Mouse (Mus musculus) forebrain, embryonic 15.5 days (tissue): ENCODE results near the gene Srsf10. TPM values are rescaled to one million over a fixed set of nuclear protein-coding genes. Genes with fewer than 3 reads are reported as not detected.

ENCODE experiments used
- ATAC-seq: fragments of 200-750 bp; cut with Nextera tagmentation; replicated peaks from 2 replicates; pipeline ENCODE4 v1.8.0; 2017; ENCODE audit warnings: mild to moderate bottlenecking, moderate TSS enrichment, moderate library complexity
- H3K27ac ChIP-seq: fragments of 300-500 bp; sonication (generic); replicated peaks from 2 replicates; pipeline ENCODE4 v1.5.1; 2015; ENCODE audit warnings: mild to moderate bottlenecking, inconsistent platforms
- H3K27me3 ChIP-seq: fragments of 300-500 bp; sonication (generic); 2 replicates; pipeline ENCODE4 v1.6.1; 2015; ENCODE audit warnings: inconsistent platforms
- H3K36me3 ChIP-seq: fragments of 300-500 bp; sonication (generic); 2 replicates; pipeline ENCODE4 v1.6.1; 2015; ENCODE audit warnings: mild to moderate bottlenecking, inconsistent platforms
- H3K4me1 ChIP-seq: fragments of 300-500 bp; sonication (generic); 2 replicates; pipeline ENCODE4 v1.6.1; 2015; ENCODE audit warnings: inconsistent platforms
- H3K4me2 ChIP-seq: fragments of 300-500 bp; sonication (generic); replicated peaks from 2 replicates; pipeline ENCODE4 v1.6.1; 2015; ENCODE audit warnings: mild to moderate bottlenecking, inconsistent platforms
- H3K4me3 ChIP-seq: fragments of 300-500 bp; sonication (generic); 2 replicates; pipeline ENCODE4 v1.5.1; 2015; ENCODE audit warnings: mild to moderate bottlenecking, inconsistent platforms
- H3K9ac ChIP-seq: fragments of 300-500 bp; sonication (generic); replicated peaks from 2 replicates; pipeline ENCODE4 v1.6.1; 2015; ENCODE audit warnings: mild to moderate bottlenecking, inconsistent platforms
- H3K9me3 ChIP-seq: fragments of 300-500 bp; sonication (generic); 2 replicates; pipeline ENCODE4 v1.6.1; 2016; ENCODE audit warnings: inconsistent platforms
- WGBS: fragments of 180-500 bp; shearing (Covaris S2); methylation state at CpG from one replicate; pipeline ENCODE4 v1.1.7; 2015; ENCODE audit warnings: mixed read lengths; 5-methylcytosine and 5-hydroxymethylcytosine counted together
- polyA plus RNA-seq: library from polyadenylated mRNA; unstranded; fragments of >200 nt; fragmentation: Nextera tagmentation; extraction: Ambion mirVana; gene quantifications from 2 replicates; pipeline ENCODE4 v1.2.1, GENCODE M21; 2015

Gene Srsf10
- polyA plus RNA-seq, 1 experiment from 2014 or later = 272 TPM

DNA sequence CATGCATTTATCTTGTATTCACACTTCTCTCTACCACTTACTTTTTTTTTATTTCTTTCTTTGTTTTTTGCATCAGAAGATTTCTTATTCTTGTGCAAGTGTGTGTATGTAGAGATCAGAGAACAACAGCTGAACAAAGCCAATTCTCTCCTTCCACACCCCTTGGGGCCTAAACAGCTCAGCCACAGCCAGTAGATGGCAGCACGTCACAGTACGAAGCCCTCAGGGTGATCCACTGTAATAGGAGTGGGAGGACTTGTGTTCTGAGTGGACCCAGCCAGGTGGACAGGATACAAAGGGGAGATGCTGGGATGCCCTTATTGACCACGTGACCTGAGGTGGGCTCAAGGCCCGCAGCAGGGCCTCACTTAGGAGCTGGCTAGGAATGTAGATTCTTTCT is 34.3 kb downstream of the Srsf10 start:
- Histone ChIP-seq H3K27me3 (no peaks in the 10 kb centered on the region), H3K4me3 (no peak overlapping the region), H3K4me2 (no peak overlapping the region), H3K9me3 (no peaks in the 10 kb centered on the region), H3K27ac (no peak overlapping the region), H3K9ac (no peak overlapping the region), H3K36me3 (no peaks in the 10 kb centered on the region), H3K4me1 (no peaks in the 10 kb centered on the region)
- ATAC-seq = peak; percentile 57; the same call in 1 of the 2 replicates
- WGBS = 8% methylated on average over 4 of the region's 4 CpGs

DNA sequence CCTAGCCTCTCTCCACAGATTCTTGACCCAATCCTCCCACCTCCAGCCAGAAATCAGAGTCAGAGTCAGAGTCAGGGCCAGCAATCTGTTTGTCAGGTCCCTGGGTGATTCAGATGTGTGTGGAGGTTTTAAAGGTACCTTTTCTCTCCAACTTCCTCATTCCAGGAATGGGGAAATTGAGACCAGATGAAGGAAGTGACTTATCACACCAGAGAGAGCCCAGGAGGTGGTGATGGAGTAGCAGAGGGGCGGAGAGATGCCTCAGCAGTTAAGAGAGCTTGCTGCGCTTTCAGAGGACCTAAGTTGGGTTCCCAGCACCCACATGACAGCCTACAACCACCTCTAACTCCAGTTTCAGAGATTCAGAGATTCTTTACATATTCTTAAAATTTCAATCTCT is 36.0 kb downstream of the Srsf10 start:
- H3K9me3 ChIP-seq = no peaks in the 10 kb centered on the region
- no peak overlapping the region for H3K4me2 ChIP-seq
- no peak for ATAC-seq
- H3K4me1 ChIP-seq = no peaks in the 10 kb centered on the region
- no peaks in the 10 kb centered on the region for H3K36me3 ChIP-seq
- H3K27me3 ChIP-seq = no peaks in the 10 kb centered on the region
- no peak overlapping the region for H3K27ac ChIP-seq
- WGBS = 85% methylated on average over 2 of the region's 2 CpGs
- no peak overlapping the region for H3K4me3 ChIP-seq
- no peak overlapping the region for H3K9ac ChIP-seq

DNA sequence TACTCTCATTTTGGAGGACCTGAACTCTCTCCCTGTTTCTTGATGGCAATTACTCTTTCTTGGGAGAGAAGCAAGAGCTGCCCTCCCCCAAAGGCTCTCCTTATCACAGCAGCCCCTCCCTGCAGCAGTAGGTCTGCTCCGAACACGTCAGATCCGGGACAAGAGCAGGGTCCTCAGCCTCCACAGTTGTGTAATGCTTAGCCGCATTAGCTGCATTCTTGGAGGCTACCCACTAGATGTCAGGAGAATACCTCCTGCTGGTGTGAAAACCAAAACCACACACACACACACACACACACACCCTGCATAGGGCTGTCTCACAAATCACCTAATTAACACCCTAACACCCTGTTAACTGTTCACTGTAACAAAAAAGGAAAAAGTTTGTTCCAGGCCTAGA is 37.3 kb downstream of the Srsf10 start:
- no peaks in the 10 kb centered on the region for H3K4me1 ChIP-seq
- WGBS = 67% methylated on average over 4 of the region's 4 CpGs
- no peak for ATAC-seq

DNA sequence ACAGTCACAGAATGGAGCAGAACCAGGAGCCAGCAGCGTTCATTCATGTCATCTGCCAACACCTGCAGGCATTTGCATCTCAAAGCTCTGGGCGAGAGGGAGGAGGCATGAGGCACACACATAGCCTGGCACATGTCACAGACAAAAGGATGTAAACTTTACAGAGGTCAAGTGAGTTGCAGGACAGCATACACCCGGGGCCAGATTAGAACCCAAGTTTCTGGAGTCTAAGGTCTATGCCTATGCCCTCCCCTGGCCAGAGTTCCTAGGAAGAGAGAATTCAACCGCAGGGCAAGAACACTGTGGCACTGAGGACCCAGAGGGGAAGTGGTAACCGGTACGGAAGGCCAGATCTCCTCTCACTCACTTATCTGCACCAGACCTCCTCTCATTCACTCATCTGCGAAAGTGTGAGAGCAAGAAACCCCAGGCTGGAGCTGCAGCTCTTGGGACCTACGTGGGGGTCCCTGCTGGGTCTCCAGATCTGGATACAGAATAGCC is 39.6 kb downstream of the Srsf10 start, which contains the start of gene Cnr2:
Gene Cnr2 (plus strand): TSS at position 324 of the 501 bp plus-strand sequence.
- Histone ChIP-seq H3K36me3 (no peaks in the 10 kb centered on the region), H3K4me3 (no peak within 1 kb of the TSS), H3K9ac (no peak within 1 kb of the TSS), H3K27me3 (no peaks in the 10 kb centered on the region), H3K27ac (no peak within 1 kb of the TSS), H3K4me1 (no peaks in the 10 kb centered on the region), H3K4me2 (no peak within 1 kb of the TSS), H3K9me3 (no peaks in the 10 kb centered on the region)
- ATAC-seq = no peak
- 57% methylated on average over 8 of the region's 8 CpGs for WGBS

More for the DNA sequence above, 37.3 kb downstream of the Srsf10 start:
- Histone ChIP-seq H3K27ac (no peak overlapping the region), H3K9me3 (no peaks in the 10 kb centered on the region), H3K4me2 (no peak overlapping the region), H3K9ac (no peak overlapping the region), H3K4me3 (no peak overlapping the region), H3K27me3 (no peaks in the 10 kb centered on the region), H3K36me3 (no peaks in the 10 kb centered on the region)

DNA sequence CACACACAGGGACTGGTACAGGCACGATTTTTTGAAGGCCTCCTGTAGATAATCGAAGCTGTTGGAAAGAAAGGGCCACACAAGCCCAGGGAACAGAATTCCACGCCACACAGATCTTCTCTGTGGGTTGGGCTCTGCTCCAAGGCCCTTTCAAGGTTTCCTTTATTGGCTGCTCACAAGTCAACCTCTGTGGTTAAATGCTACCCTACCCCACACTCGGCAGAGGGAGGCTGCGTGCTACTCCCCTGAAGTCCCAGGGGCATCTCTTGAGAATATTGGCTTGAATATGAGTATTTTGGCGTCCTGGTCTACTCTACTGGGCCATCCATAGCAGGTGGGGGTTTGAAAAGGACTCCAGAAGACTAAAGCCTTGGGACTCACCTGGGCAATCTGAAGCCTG is 40.6 kb downstream of the Srsf10 start:
- H3K9me3 ChIP-seq = no peaks in the 10 kb centered on the region
- H3K4me1 ChIP-seq = no peaks in the 10 kb centered on the region
- ATAC-seq = no peak
- no peak overlapping the region for H3K27ac ChIP-seq
- H3K36me3 ChIP-seq = no peaks in the 10 kb centered on the region
- H3K4me2 ChIP-seq = no peak overlapping the region
- WGBS = 82% methylated on average over 6 of the region's 6 CpGs
- no peaks in the 10 kb centered on the region for H3K27me3 ChIP-seq
- no peak overlapping the region for H3K9ac ChIP-seq
- no peak overlapping the region for H3K4me3 ChIP-seq

DNA sequence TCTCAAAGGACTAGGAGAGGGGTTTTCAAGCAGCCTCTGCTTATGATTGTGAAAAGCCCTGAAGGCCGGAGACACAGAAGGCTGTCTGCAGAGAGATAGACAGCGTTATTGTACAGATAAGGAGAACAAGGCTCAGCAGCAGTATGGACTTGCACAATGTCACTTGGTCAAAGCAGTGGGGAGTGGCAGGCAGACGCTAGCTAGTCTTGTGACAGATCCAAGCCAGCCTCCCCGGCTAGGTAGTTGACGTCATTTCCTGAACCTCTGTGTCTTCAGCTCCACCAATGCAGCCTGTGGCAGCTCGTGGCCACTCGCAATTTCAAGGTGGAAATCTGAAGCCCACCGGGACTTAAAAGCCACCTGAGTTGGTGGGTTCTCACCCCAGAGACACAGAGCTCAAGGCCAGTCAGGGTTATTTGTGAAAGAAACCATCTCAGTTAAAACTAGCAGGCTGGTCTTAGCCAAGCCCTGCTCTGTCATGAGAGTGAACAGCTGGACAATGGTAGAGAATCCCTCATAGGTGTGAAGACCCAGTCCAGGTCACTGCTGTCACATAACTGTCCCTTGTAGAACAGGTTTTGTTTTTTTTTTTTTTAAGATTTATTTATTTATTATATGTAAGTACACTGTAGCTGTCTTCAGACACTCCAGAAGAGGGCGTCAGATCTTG is 43.0 kb downstream of the Srsf10 start:
- no peak overlapping the region for H3K9ac ChIP-seq
- no peak overlapping the region for H3K27ac ChIP-seq
- no peaks in the 10 kb centered on the region for H3K27me3 ChIP-seq
- no peaks in the 10 kb centered on the region for H3K4me1 ChIP-seq
- no peak for ATAC-seq
- 85% methylated on average over 8 of the region's 9 CpGs for WGBS
- H3K36me3 ChIP-seq = no peaks in the 10 kb centered on the region
- no peak overlapping the region for H3K4me3 ChIP-seq
- H3K9me3 ChIP-seq = no peaks in the 10 kb centered on the region
- H3K4me2 ChIP-seq = no peak overlapping the region

DNA sequence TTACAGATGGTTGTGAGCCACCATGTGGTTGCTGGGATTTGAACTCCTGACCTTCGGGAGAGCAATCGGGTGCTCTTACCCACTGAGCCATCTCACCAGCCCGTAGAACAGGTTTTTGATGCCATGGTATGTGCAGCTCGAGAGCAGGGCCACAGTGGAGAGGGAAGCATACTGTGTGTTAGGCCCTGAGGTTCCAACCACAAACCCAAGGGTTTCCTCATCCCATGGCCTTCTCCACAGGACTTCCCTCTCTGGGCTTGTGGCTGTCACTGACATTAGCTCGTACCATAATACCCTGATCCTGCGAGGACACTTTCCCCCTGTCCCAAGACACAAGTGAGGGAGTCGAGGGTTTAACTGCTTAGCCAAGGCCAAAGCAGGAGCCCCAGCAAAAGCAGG is 43.5 kb downstream of the Srsf10 start:
- no peaks in the 10 kb centered on the region for H3K27me3 ChIP-seq
- H3K9me3 ChIP-seq = no peaks in the 10 kb centered on the region
- no peak overlapping the region for H3K9ac ChIP-seq
- ATAC-seq = no peak
- H3K27ac ChIP-seq = no peak overlapping the region
- no peak overlapping the region for H3K4me3 ChIP-seq
- H3K4me2 ChIP-seq = no peak overlapping the region
- WGBS = 88% methylated on average over 7 of the region's 7 CpGs
- H3K36me3 ChIP-seq = no peaks in the 10 kb centered on the region
- H3K4me1 ChIP-seq = no peaks in the 10 kb centered on the region

DNA sequence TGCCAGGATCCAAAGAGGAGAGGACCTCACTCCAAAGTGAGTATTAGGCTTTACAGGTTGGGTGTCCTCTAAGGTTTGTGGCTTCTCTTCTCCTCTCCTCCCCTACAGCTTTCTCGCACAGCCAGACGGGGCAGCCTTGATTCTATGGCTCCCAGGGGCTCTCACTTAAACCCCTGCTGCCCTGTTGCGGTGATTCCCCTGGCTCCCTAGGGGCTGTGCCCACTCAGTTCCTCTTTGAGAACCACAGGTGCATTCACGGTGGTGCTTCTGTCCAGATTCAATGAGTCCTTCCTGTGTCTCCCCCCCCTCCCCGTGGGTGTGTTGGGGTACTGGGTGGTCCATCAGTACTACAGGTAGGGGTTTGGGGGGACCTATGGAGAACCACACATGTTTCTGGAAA is 44.5 kb downstream of the Srsf10 start:
- 75% methylated on average over 5 of the region's 5 CpGs for WGBS
- Histone ChIP-seq H3K9ac (no peak overlapping the region), H3K4me3 (no peak overlapping the region), H3K4me1 (no peaks in the 10 kb centered on the region), H3K9me3 (no peaks in the 10 kb centered on the region), H3K27ac (no peak overlapping the region), H3K27me3 (no peaks in the 10 kb centered on the region), H3K36me3 (no peaks in the 10 kb centered on the region), H3K4me2 (no peak overlapping the region)
- ATAC-seq = no peak

DNA sequence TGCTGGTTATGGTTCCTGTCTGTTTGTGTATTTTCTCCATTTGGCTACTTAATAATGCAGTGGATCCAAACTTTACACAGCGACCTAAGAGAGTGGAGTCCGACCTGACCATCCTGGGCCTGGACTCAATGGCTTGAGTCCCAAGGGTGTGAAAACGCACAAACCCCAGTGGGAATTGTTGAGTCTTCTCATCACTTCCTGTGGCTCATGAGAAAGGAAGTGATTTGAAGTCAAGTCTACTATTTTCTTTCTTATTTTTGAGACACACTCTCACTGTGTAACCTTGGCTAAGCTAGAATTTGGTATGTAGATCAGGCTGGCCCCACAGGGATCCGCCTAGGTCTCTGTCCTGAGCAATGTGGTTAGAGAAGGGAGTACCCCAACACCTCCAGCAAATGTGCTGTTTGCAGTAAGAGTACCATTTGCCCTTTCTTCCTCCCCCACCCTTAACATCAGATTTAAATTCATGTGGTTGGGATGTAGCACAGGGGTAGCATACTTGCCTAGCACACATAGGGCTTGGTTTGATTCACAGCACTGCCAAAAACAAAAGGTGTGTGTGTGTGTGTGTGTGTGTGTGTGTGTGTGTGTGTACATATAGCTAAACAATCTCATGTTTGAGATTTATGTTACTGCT is 47.2 kb downstream of the Srsf10 start:
- no peak overlapping the region for H3K9ac ChIP-seq

DNA sequence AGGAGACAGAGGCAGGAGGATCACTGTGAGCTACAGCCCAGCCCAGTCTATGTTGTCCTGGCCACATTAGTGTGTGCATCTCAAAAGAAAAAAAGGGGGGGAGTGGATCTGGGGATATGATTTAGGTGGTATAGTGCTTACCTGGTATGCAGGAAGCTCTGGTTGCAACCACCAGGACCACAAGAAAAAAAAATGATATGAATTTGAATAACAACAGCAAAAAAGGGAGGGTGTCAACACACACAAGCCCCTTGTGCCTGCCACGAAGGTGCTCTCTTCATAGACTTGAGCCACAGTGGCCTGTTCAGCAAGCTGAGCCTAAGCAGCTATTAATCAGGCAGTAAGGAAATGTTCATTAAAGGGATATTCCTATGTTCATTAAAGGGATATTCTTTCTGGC is 49.3 kb downstream of the Srsf10 start:
- H3K4me3 ChIP-seq = no peak overlapping the region
- H3K27ac ChIP-seq = no peak overlapping the region
- no peaks in the 10 kb centered on the region for H3K9me3 ChIP-seq
- H3K4me1 ChIP-seq = no peaks in the 10 kb centered on the region
- H3K4me2 ChIP-seq = no peak overlapping the region
- H3K9ac ChIP-seq = no peak overlapping the region
- no peak for ATAC-seq
- no peaks in the 10 kb centered on the region for H3K27me3 ChIP-seq
- H3K36me3 ChIP-seq = no peaks in the 10 kb centered on the region
- WGBS = 51% methylated on average over 1 of the region's 1 CpGs

More for the DNA sequence above, 47.2 kb downstream of the Srsf10 start:
- no peak for ATAC-seq
- H3K27ac ChIP-seq = no peak overlapping the region
- H3K9me3 ChIP-seq = no peaks in the 10 kb centered on the region
- no peaks in the 10 kb centered on the region for H3K27me3 ChIP-seq
- no peak overlapping the region for H3K4me2 ChIP-seq
- no peak overlapping the region for H3K4me3 ChIP-seq
- no peaks in the 10 kb centered on the region for H3K4me1 ChIP-seq
- WGBS = 95% methylated on average over 4 of the region's 4 CpGs
- H3K36me3 ChIP-seq = no peaks in the 10 kb centered on the region

DNA sequence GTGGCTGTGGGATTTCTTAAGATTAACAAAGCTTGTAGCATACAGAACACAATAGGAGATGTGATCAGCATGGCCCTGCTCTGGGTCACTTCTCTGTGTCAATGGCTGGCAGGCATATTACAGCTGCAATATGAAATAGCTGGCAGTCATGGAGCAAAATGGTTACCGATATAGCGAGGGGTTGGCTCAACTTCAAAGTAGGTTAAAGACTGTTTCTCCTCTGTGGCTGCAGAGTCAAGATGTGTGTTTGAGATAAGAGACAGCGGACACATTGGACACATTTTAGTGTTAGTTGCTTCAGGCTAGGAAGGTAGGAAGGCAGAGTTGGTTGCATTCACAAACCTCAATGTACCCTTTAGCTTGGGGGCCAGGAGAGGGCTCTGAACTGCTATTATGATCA is 51.1 kb downstream of the Srsf10 start:
- Histone ChIP-seq H3K27me3 (no peaks in the 10 kb centered on the region), H3K4me3 (no peak overlapping the region), H3K4me2 (no peak overlapping the region), H3K36me3 (no peaks in the 10 kb centered on the region), H3K9ac (no peak overlapping the region), H3K4me1 (no peaks in the 10 kb centered on the region), H3K27ac (no peak overlapping the region), H3K9me3 (no peaks in the 10 kb centered on the region)
- no peak for ATAC-seq
- 91% methylated on average over 3 of the region's 3 CpGs for WGBS

DNA sequence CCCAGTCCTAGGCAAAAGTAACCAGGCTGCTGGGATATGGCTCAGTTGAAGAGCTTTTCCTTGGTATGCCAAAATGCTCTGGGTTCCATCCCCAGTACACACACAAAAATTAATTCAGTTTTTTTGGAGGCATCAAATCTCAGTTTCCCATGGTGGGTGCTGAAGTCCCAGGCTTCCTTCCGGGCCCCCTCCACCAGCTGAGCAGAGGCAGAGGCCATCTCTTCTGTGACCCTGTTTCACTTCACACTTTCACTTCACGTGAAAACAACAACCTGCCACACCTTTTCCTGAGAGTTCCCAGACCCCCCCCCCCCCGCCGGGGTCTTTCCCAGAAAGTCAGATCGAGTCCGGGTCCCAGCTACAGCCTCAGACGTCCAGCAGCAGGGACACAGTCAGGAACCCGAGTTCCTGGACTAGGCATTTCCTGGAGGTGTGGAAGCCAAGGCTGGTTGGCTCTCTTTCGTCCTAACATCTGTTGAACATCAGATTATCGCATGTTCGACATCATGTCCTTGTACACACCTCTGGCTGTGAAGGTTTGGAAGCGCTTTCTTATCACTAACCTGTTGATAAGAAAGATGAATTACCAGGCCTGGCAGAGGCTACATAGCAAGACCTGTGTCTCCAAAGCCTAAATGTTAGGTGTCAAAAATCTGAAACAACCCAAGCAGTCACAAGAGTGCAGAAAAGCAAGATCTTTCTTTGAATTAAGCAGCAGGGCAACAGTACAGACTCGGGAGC is 53.9 kb downstream of the Srsf10 start:
- Histone ChIP-seq H3K27ac (no peak overlapping the region), H3K4me1 (no peaks in the 10 kb centered on the region), H3K4me3 (no peak overlapping the region), H3K9ac (no peak overlapping the region), H3K4me2 (no peak overlapping the region), H3K27me3 (no peaks in the 10 kb centered on the region), H3K9me3 (no peaks in the 10 kb centered on the region), H3K36me3 (no peaks in the 10 kb centered on the region)
- WGBS = 74% methylated on average over 13 of the region's 13 CpGs
- ATAC-seq = no peak
